Mouse (Mus musculus) liver, embryonic 14.5 days (tissue): ENCODE data around the gene Mansc1. TPM values are rescaled to one million over a fixed set of nuclear protein-coding genes. Genes with fewer than 3 reads are reported as not detected.

Experiments
- ATAC-seq: fragments of 200-750 bp; cut with Nextera tagmentation; 2 replicates; pipeline ENCODE4 v1.8.0; 2017; ENCODE audit warnings: moderate number of reproducible peaks, mild to moderate bottlenecking, moderate library complexity; ENCODE audit not compliant: insufficient read depth
- DNase-seq, 3 experiments: peaks; one replicate each; pipeline ENCODE4 v3.0.0-alpha.2; 2012 to 2013; ENCODE audit warnings: low read depth in 3 of 3, low spot score in 3 of 3
- H3K27ac ChIP-seq: fragments of 300-500 bp; sonication (generic); 2 replicates; pipeline ENCODE4 v1.5.1; 2014; ENCODE audit warnings: moderate library complexity, mild to moderate bottlenecking, control low read depth, inconsistent platforms
- H3K27me3 ChIP-seq: fragments of 300-500 bp; sonication (generic); 2 replicates; pipeline ENCODE4 v1.6.1; 2014; ENCODE audit warnings: mild to moderate bottlenecking, low read length, moderate library complexity; ENCODE audit not compliant: control insufficient read depth, insufficient read depth
- H3K36me3 ChIP-seq: fragments of 300-500 bp; sonication (generic); replicated peaks from 2 replicates; pipeline ENCODE4 v1.6.1; 2014; ENCODE audit warnings: low read depth; ENCODE audit not compliant: control insufficient read depth, insufficient read depth
- H3K4me1 ChIP-seq, 2 experiments: fragments of 200-500 bp in 1 of 2; fragments of 300-500 bp in 1 of 2; sonication (generic) in 1 of 2; replicated peaks; 2 replicates each; pipeline ENCODE4 v1.6.1; 2012 to 2014; ENCODE audit warnings: antibody characterized with exemption in 1 of 2, inconsistent platforms in 1 of 2, low read length in 1 of 2; ENCODE audit not compliant: control insufficient read depth in 2 of 2, insufficient read depth in 2 of 2
- H3K4me2 ChIP-seq: fragments of 300-500 bp; sonication (generic); 2 replicates; pipeline ENCODE4 v1.6.1; 2014; ENCODE audit warnings: low read depth, mild to moderate bottlenecking, control low read depth, moderate library complexity
- H3K4me3 ChIP-seq, 2 experiments: fragments of 200-500 bp in 1 of 2; fragments of 300-500 bp in 1 of 2; sonication (generic) in 1 of 2; 2 replicates each; pipeline ENCODE4 v1.5.1; 2012 to 2014; ENCODE audit warnings: low read depth in 2 of 2, low read length in 2 of 2, mild to moderate bottlenecking in 2 of 2, control low read depth in 1 of 2, inconsistent platforms in 1 of 2, moderate library complexity in 1 of 2; ENCODE audit not compliant: insufficient read depth in 1 of 2
- H3K9ac ChIP-seq: fragments of 300-500 bp; sonication (generic); replicated peaks from 2 replicates; pipeline ENCODE4 v1.6.1; 2014; ENCODE audit warnings: mild to moderate bottlenecking, control low read depth, moderate library complexity
- H3K9me3 ChIP-seq: fragments of 300-500 bp; sonication (generic); 2 replicates; pipeline ENCODE4 v1.6.1; 2016; ENCODE audit warnings: low read length, mixed read lengths; ENCODE audit not compliant: control insufficient read depth
- CTCF ChIP-seq: IDR thresholded peaks from 2 replicates; pipeline ENCODE4 v1.5.1; 2016; ENCODE audit warnings: antibody characterized with exemption, low read depth, control low read depth
- EP300 ChIP-seq: IDR thresholded peaks from 2 replicates; pipeline ENCODE4 v1.6.1; 2016; ENCODE audit warnings: antibody characterized with exemption, low read depth
- WGBS: fragments of 180-500 bp; shearing (Covaris S2); extraction: QIAGEN DNeasy Blood & Tissue Kit; methylation state at CpG from one replicate; pipeline ENCODE4 v1.1.7; 2014; ENCODE audit not compliant: insufficient replicate concordance; 5-methylcytosine and 5-hydroxymethylcytosine counted together
- polyA plus RNA-seq, 2 experiments: library from polyadenylated mRNA; depleted of rRNA in 1 of 2; stranded (reverse) in 1 of 2; unstranded in 1 of 2; fragments of >200 nt; fragmentation: Nextera tagmentation in 1 of 2; extraction: Ambion mirVana in 1 of 2; gene quantifications; 2 replicates each; pipeline versions ENCODE4 v1.2.1 to v1.2.3; 2012 to 2014

Mansc1 gene
- polyA plus RNA-seq, 2 experiments, result 0.52 to 0.55 TPM

DNA sequence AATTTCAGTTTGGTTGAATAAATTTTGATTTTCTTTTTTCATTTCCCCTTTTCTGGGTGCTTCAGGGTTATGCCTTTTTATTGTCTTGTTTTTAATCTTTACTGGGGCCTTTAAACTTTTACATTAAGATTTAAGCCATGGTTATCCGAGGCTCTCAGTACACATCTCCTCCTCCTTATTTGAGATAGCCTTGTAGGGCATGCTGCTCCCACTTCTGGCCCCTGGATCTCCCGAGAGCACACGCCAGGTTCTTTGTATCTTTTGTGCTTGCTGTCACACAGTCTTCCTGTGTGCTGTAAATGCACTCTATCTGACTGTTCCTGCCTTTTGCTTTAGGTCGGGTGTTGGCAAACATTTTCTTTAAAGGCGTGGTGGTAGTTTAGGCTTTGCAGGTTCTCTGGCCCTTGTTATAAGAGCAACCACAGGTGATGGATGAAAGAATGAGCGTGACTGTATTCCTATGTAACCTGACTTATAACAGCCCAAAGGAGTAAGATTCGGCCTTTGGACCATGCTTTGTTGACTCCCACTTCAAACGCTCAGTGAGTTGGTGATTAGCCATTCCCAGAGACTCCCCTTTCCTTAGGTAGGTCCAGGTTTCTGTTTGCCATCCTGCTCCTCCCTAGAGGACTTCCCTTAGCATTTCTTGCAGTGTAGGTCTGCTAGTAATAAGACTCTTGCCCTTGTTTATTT, 28.6 kb upstream of the Mansc1 start:
- no peaks in the 10 kb centered on the region for H3K27me3 ChIP-seq
- H3K4me1 ChIP-seq, result peaks cover 6 to 28% of the 10 kb centered on the region in 2 experiments
- 0 out of 2 replicates have a peak overlapping the region, but pooled peaks have one; percentile 6 for H3K4me2 ChIP-seq
- WGBS, result 35% methylated on average over 8 of the region's 8 CpGs
- ATAC-seq (peak; percentile 52), DNase-seq (no peak)
- no peak overlapping the region for H3K4me3 ChIP-seq
- H3K9ac ChIP-seq, result no peak overlapping the region
- no peak overlapping the region for H3K27ac ChIP-seq
- TF ChIP-seq CTCF, result no peak
- no peaks in the 10 kb centered on the region; the same call in 1 of the 2 replicates for H3K36me3 ChIP-seq
- no peaks in the 10 kb centered on the region for H3K9me3 ChIP-seq

DNA sequence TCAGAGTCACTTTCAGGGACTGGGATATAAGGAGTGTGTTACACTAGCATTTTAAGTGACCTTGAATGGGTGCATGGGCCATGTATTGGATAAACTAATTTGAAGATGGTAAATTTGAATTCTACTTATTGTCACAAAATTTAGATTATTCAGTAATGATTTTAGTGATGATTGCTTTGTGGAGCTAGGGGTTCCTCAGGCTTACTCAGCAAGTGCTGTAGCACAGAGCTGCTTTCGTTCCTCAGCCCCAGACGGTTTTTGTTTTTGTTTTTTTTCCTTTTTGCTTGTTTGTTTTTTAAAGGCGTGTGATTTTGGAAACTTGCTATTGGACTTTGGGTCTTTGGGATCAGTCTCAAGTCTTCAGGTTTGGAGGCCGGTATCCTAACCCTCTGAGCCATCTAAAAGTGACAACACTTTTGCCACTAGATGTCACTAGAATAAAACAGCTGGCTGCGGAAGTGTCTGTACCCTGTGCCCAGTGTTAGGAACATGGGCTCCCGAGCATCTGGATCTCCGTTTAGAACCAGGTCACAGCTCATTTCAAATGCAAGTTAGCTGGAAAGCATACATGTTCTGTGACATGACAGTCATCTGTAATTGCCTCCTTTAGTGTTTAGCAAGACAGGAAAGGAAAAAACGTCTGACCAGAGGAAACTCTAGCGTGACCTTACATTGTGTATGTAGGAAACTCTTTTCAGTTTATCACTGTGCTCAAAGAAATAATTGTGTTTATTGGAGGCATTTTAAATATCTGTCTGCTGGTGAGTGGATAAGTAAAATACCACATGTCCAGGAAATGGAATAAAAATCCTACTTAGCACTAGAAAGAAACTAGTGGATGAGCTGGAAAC, 27.0 kb upstream of the Mansc1 start:
- Histone ChIP-seq H3K9ac (no peak overlapping the region), H3K27ac (no peak overlapping the region), H3K4me3 (no peak overlapping the region), H3K4me2 (no peak overlapping the region), H3K36me3 (no peaks in the 10 kb centered on the region; the same call in 1 of the 2 replicates), H3K4me1 (peaks cover 4 to 25% of the 10 kb centered on the region in 2 experiments), H3K9me3 (no peaks in the 10 kb centered on the region), H3K27me3 (no peaks in the 10 kb centered on the region)
- DNase-seq (peak in 2 of 3 experiments; percentile 39 to 47), ATAC-seq (peak; percentile 66)
- WGBS, result 21% methylated on average over 9 of the region's 9 CpGs
- peak; percentile 81 for TF ChIP-seq CTCF
- TF ChIP-seq EP300, result no peak

GRCm38 (mm10) chr6:134656527-134656926, 24.2 kb upstream of the Mansc1 start:
- no peak overlapping the region for H3K9ac ChIP-seq
- ATAC-seq (no peak), DNase-seq (no peak)
- 54% methylated on average over 4 of the region's 4 CpGs for WGBS
- H3K27me3 ChIP-seq, result no peaks in the 10 kb centered on the region
- TF ChIP-seq CTCF, result no peak
- no peak for TF ChIP-seq EP300
- no peak overlapping the region for H3K4me3 ChIP-seq
- no peaks in the 10 kb centered on the region for H3K9me3 ChIP-seq
- H3K27ac ChIP-seq, result no peak overlapping the region
- H3K4me2 ChIP-seq, result no peak overlapping the region
- H3K4me1 ChIP-seq, result peaks cover 0 to 16% of the 10 kb centered on the region in 2 experiments
- H3K36me3 ChIP-seq, result no peaks in the 10 kb centered on the region; the same call in 1 of the 2 replicates

DNA sequence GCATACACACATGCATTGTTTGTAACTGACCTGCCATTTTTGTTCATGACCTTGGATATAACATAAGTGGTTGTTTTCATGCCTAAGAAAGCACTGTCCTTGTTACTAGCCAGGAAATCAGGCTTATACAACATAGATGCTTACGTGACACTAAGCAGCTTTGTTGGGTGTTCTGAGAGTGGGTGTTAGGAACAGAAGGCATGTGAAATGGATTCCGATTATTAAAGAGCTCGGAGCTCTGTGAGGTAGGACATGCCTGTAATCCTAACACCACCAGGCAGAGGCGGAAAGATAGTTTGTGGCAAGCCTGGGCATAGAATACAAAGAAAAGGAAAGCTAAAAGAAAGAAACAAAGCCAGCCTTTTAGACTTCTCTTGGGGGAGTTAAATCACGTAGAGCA, 16.1 kb upstream of the Mansc1 start:
- ATAC-seq, result no peak
- 77% methylated on average over 5 of the region's 5 CpGs for WGBS
- no peak overlapping the region for H3K4me2 ChIP-seq

GRCm38 (mm10) chr6:134647621-134648020, 15.3 kb upstream of the Mansc1 start:
- Histone ChIP-seq H3K4me1 (no peaks in the 10 kb centered on the region), H3K9ac (no peak overlapping the region), H3K9me3 (no peaks in the 10 kb centered on the region), H3K4me2 (no peak overlapping the region), H3K4me3 (no peak overlapping the region), H3K36me3 (no peaks in the 10 kb centered on the region), H3K27me3 (no peaks in the 10 kb centered on the region), H3K27ac (no peak overlapping the region)
- WGBS, result 71% methylated on average over 5 of the region's 5 CpGs
- DNase-seq (no peak), ATAC-seq (no peak)
- TF ChIP-seq CTCF (no peak), EP300 (no peak)

More for the DNA sequence above, 16.1 kb upstream of the Mansc1 start:
- H3K27ac ChIP-seq, result no peak overlapping the region
- H3K36me3 ChIP-seq, result no peaks in the 10 kb centered on the region
- no peak for DNase-seq
- H3K9ac ChIP-seq, result no peak overlapping the region
- no peaks in the 10 kb centered on the region for H3K27me3 ChIP-seq
- no peak overlapping the region for H3K4me3 ChIP-seq
- H3K9me3 ChIP-seq, result no peaks in the 10 kb centered on the region
- H3K4me1 ChIP-seq, result no peaks in the 10 kb centered on the region
- TF ChIP-seq CTCF (no peak), EP300 (no peak)
